Mouse (Mus musculus) fibroblast of lung, adult 2 months (primary cell): ENCODE measurements around the gene Olfr1275.

ENCODE experiments used
- DNase-seq: peaks from one replicate; pipeline ENCODE4 v3.0.0-alpha.2; 2011; ENCODE audit warnings: low read depth

The Olfr1275 gene

DNA sequence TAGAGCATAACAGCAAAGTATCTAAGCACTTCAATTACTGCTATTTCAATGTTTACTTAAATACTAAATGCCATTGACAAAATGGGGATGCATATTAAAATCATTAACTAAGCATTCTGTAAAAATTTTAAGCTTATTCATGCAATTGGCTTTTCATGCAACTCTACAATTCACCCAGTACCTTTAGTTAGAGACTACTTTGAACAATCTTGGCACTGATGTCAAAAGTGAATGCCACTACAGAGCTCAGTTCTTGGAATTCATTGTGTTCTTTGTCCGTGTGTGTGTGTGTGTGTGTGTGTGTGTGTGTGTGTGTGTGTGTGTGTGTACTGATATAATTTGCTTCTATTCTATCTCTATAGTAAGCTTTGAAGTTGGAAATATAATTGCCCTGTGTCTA, at the start of gene Olfr1275:
TSS of gene Olfr1275 (minus strand) at position 101 of the 400 bp plus-strand sequence.
- DNase-seq: no peak

DNA sequence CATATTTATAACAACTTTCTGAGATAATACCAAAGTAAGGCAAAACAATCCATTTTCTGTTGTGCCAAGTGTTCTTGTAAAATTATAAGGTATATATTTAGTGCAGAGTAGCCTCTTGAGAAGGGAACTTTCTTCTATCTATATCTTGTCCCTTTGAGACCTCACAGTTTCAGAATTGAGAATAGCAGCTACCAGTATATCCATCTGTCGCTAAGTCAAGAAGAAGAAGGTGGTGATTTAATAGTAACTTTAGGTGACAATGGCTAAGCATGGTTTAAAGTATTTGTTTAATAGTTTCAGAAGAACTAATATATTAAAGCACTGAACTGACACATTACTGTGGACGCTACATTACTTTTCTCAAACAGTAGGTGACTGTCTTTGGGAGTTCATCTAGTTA, 38.9 kb upstream of the Olfr1275 start, which contains the start of gene Olfr1277:
TSS of gene Olfr1277 (minus strand) at position 101 of the 400 bp plus-strand sequence.
- DNase-seq: no peak

DNA sequence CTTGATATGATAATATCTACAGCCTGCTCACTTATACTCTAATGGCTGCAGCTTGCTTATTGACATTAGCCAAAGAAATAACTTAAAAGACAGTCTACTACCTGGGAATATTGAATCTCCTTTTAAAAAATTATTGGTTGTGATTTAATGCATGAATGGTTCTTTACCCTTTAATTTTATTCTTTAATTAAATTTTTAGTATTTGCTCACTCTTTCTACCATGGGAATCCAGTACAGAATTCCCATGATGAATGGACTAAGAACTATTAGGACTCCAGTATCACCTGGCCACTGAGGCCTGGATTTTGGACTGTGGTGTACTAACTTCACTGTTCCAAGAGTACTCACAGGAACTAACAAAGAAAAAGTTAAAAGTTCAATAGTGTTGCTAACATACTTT, 19.1 kb upstream of the Olfr1275 start, which contains the start of gene Olfr1276:
TSS of gene Olfr1276 (plus strand) at position 301 of the 400 bp plus-strand sequence.
- DNase-seq: no peak

DNA sequence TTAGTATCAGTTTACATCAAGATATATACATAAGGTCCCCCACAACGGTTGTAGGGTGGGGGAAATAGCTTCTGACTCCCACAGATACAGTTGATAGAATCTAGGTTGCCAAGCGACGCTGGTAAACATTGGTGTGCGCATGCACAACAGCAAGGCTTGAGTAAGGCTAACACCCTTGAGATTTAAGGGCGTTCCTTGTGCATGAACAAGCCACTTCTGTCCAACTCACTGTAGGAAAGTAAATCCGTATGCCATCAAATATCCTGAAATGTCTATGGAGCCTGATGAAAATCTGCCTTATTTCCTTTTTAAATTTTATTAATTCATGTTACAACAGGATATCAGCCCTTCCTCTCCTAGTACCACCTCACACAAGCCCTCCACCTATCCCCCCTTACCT, 5.6 kb downstream of the Olfr1275 start, which contains the start of gene 4930430A15Rik:
TSS of gene 4930430A15Rik (minus strand) at position 101 of the 400 bp plus-strand sequence.
- no peak for DNase-seq

DNA sequence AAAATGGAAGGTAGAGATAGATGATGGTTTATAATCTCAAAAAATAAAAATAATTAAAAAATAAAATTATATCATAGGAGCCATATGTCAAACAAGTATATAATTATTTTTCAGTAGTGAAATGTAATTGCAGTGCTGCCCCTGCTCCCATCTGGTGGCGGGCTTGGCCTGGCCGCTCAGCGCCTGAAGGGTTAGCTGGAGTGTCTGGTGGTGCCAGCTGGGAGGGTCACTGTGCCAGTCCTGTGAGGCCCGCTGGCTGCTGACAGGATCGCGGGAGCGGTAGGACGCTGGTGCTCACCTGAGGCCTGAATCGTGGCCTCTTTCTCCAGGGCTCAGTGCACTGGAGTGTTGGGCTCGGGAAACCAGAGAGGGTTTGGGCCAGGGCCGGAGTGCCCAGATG, 53.0 kb downstream of the Olfr1275 start:
- no peak for DNase-seq
